In genomic region chr4:154159002-154159401, GRCm38 (mm10) we compare ENCODE assay signal across 8 mouse cellular contexts. TPM values are rescaled to one million over a fixed set of nuclear protein-coding genes. Genes with fewer than 3 reads are reported as not detected.
DNase-seq lines count a peak whose midpoint lies in the region; ATAC-seq and TF ChIP-seq lines count a peak whose summit lies in the region.

No protein-coding gene starts in this region.

- H3K4me2 ChIP-seq in heart, embryonic 11.5 days: peak overlapping the region; percentile 87
- peak overlapping the region; percentile 86 for H3K4me2 ChIP-seq in kidney, postnatal 0 days (ENCODE audit: low read length)
- H3K4me2 ChIP-seq in myocyte (ENCODE audit: low read depth): peak overlapping the region; percentile 88
- H3K4me2 ChIP-seq in stomach, embryonic 14.5 days (replicated peaks; ENCODE audit: low read depth, low read length): peak overlapping the region; percentile 82; the same call in 1 of the 2 replicates

- no peaks in the 10 kb centered on the region for H3K79me3 ChIP-seq in C2C12 (ENCODE audit: low read depth)

- peaks cover 3% of the 10 kb centered on the region; the same call in 1 of the 2 replicates for H3K4me1 ChIP-seq in embryonic fibroblast, embryonic 13.5 days (ENCODE audit: control insufficient read depth, insufficient read depth, low read length)
- H3K4me1 ChIP-seq in heart, embryonic 11.5 days (ENCODE audit: control insufficient read depth, insufficient read depth, low read length): peaks cover 15% of the 10 kb centered on the region
- H3K4me1 ChIP-seq in kidney, postnatal 0 days (replicated peaks; ENCODE audit: insufficient read depth, low read length): peaks cover 15% of the 10 kb centered on the region; the same call in 1 of the 2 replicates
- peaks cover 19% of the 10 kb centered on the region; the same call in 1 of the 2 replicates for H3K4me1 ChIP-seq in liver, adult 2 months (ENCODE audit: control insufficient read depth, insufficient read depth, low read length)
- H3K4me1 ChIP-seq in stomach, embryonic 14.5 days (ENCODE audit: control insufficient read depth, insufficient read depth, low read length): peaks cover 9% of the 10 kb centered on the region; the same call in 1 of the 2 replicates

- H3K4me3 ChIP-seq in C2C12 (ENCODE audit: insufficient read depth, poor library complexity, severe bottlenecking) (no peak overlapping the region), myocyte (peak overlapping the region; percentile 76)
- no peak overlapping the region for H3K4me3 ChIP-seq in embryonic fibroblast, embryonic 13.5 days (ENCODE audit: insufficient read depth, low read length)
- H3K4me3 ChIP-seq in heart, embryonic 11.5 days (ENCODE audit: low read depth, low read length): no peak overlapping the region
- H3K4me3 ChIP-seq in kidney, postnatal 0 days (replicated peaks; ENCODE audit: low read depth, low read length): no peak overlapping the region
- no peak overlapping the region for H3K4me3 ChIP-seq in liver, adult 2 months (ENCODE audit: insufficient read depth, low read depth, low read length)
- no peak overlapping the region for H3K4me3 ChIP-seq in stomach, embryonic 14.5 days (ENCODE audit: low read depth, low read length)

- TF ChIP-seq POLR2A in embryonic fibroblast, embryonic 13.5 days (IDR thresholded peaks at IDR 0.05; ENCODE audit: low read depth, low read length): no peak
- no peak for TF ChIP-seq POLR2A in liver, adult 2 months (IDR thresholded peaks at IDR 0.05; ENCODE audit: extremely low read depth, insufficient read depth, low read length)
- TF ChIP-seq POLR2A in myocyte (IDR thresholded peaks at IDR 0.05; ENCODE audit: insufficient read length, low read depth): no peak

- TF ChIP-seq CTCF in C2C12 (IDR thresholded peaks at IDR 0.05; ENCODE audit: control insufficient read depth, insufficient read depth, insufficient read length): peak; percentile 92
- TF ChIP-seq CTCF in embryonic fibroblast, embryonic 13.5 days (IDR thresholded peaks at IDR 0.05; ENCODE audit: borderline replicate concordance, insufficient read depth, low read length): peak; percentile 95; the same call in 1 of the 2 replicates
- TF ChIP-seq CTCF in kidney, postnatal 0 days (IDR thresholded peaks at IDR 0.05; ENCODE audit: low read depth): peak; percentile 96
- TF ChIP-seq CTCF in liver, adult 2 months (IDR thresholded peaks at IDR 0.05; ENCODE audit: low read depth, low read length): peak; percentile 95

- H3K27ac ChIP-seq in embryonic fibroblast, embryonic 13.5 days (ENCODE audit: insufficient read depth, low read length): no peak overlapping the region
- H3K27ac ChIP-seq in heart, embryonic 11.5 days (ENCODE audit: low read depth, low read length): no peak overlapping the region
- no peak overlapping the region for H3K27ac ChIP-seq in kidney, postnatal 0 days
- 0 out of 2 replicates have a peak overlapping the region, but pooled peaks have one; percentile 4 for H3K27ac ChIP-seq in liver, adult 2 months (replicated peaks; ENCODE audit: insufficient read depth, low read depth, low read length)
- no peak overlapping the region for H3K27ac ChIP-seq in stomach, embryonic 14.5 days (ENCODE audit: low read length)

- no peak overlapping the region for H3K9ac ChIP-seq in heart, embryonic 11.5 days (ENCODE audit: low read depth, low read length)
- H3K9ac ChIP-seq in kidney, postnatal 0 days (ENCODE audit: low read depth, low read length): no peak overlapping the region
- no peak overlapping the region for H3K9ac ChIP-seq in liver, adult 2 months (ENCODE audit: low read depth, low read length)
- H3K9ac ChIP-seq in stomach, embryonic 14.5 days (replicated peaks; ENCODE audit: low read depth, low read length): no peak overlapping the region

- WGBS in heart, embryonic 11.5 days (ENCODE audit: insufficient replicate concordance): 17% methylated on average over 6 of the region's 6 CpGs
- WGBS in kidney, postnatal 0 days: 22% methylated on average over 6 of the region's 6 CpGs
- WGBS in liver, adult 2 months: 23% methylated on average over 6 of the region's 6 CpGs
- 18% methylated on average over 6 of the region's 6 CpGs for WGBS in stomach, embryonic 14.5 days

- H3ac ChIP-seq in C2C12 (ENCODE audit: control insufficient read depth, insufficient read length, low read depth) (no peak overlapping the region), myocyte (ENCODE audit: control insufficient read depth, insufficient read length) (no peak overlapping the region)

- no peaks in the 10 kb centered on the region for H3K9me3 ChIP-seq in heart, embryonic 11.5 days (replicated peaks; ENCODE audit: control insufficient read depth, low read length)
- no peaks in the 10 kb centered on the region for H3K9me3 ChIP-seq in kidney, postnatal 0 days (replicated peaks; ENCODE audit: low read length)
- H3K9me3 ChIP-seq in stomach, embryonic 14.5 days (ENCODE audit: control insufficient read depth, low read depth, low read length): no peaks in the 10 kb centered on the region

- ATAC-seq in heart, embryonic 11.5 days (replicated peaks; ENCODE audit: insufficient number of reproducible peaks, low FRiP score, low TSS enrichment): no peak
- ATAC-seq in kidney, postnatal 0 days (replicated peaks; ENCODE audit: low FRiP score, low read depth): 0 out of 2 replicates have a peak, but pooled peaks have one; percentile 14
- ATAC-seq in stomach, embryonic 14.5 days (ENCODE audit: insufficient number of reproducible peaks, insufficient read depth, low FRiP score, low read depth): no peak

- peaks cover 21% of the 10 kb centered on the region for H3K36me3 ChIP-seq in C2C12 (ENCODE audit: control insufficient read depth, insufficient read depth)
- H3K36me3 ChIP-seq in heart, embryonic 11.5 days (ENCODE audit: control insufficient read depth, insufficient read depth, low read length): peaks cover 16% of the 10 kb centered on the region
- peaks cover 16% of the 10 kb centered on the region for H3K36me3 ChIP-seq in kidney, postnatal 0 days (ENCODE audit: insufficient read depth, low read length)
- H3K36me3 ChIP-seq in liver, adult 2 months (ENCODE audit: control insufficient read depth, insufficient read depth, low read length): peaks cover 5% of the 10 kb centered on the region; the same call in 1 of the 2 replicates
- no peaks in the 10 kb centered on the region for H3K36me3 ChIP-seq in myocyte (ENCODE audit: control insufficient read depth, insufficient read depth)
- H3K36me3 ChIP-seq in stomach, embryonic 14.5 days (ENCODE audit: control insufficient read depth, insufficient read depth, low read length): peaks cover 24% of the 10 kb centered on the region

- no peaks in the 10 kb centered on the region for H3K79me2 ChIP-seq in C2C12 (ENCODE audit: control insufficient read depth, insufficient read depth)
- no peaks in the 10 kb centered on the region for H3K79me2 ChIP-seq in liver, adult 2 months (ENCODE audit: control insufficient read depth, insufficient read depth, low read length)
- no peaks in the 10 kb centered on the region for H3K79me2 ChIP-seq in myocyte (ENCODE audit: control insufficient read depth, insufficient read depth)

- no peaks in the 10 kb centered on the region for H3K27me3 ChIP-seq in C2C12 (ENCODE audit: control insufficient read depth, insufficient read depth, insufficient read length)
- no peaks in the 10 kb centered on the region for H3K27me3 ChIP-seq in heart, embryonic 11.5 days (ENCODE audit: control insufficient read depth, insufficient read depth, low read length)
- H3K27me3 ChIP-seq in kidney, postnatal 0 days (ENCODE audit: insufficient read depth, low read length): no peaks in the 10 kb centered on the region
- H3K27me3 ChIP-seq in liver, adult 2 months (ENCODE audit: control insufficient read depth, insufficient read depth, low read length): no peaks in the 10 kb centered on the region
- H3K27me3 ChIP-seq in myocyte (ENCODE audit: control insufficient read depth, insufficient read depth, insufficient read length): no peaks in the 10 kb centered on the region
- H3K27me3 ChIP-seq in stomach, embryonic 14.5 days (ENCODE audit: control insufficient read depth, insufficient read depth, low read length): no peaks in the 10 kb centered on the region

- peak; percentile 65 to 72 for DNase-seq in adrenal gland, postnatal 4 days (ENCODE audit: low spot score in 2 of 2)
- DNase-seq in kidney, postnatal 0 days (ENCODE audit: low spot score): peak; percentile 86
- DNase-seq in liver, adult 2 months (ENCODE audit: extremely low read depth, low read depth, low spot score): peak; percentile 77

RNA-seq across cellular contexts. Expression of gene Tprgl, which starts 1.5 kb away (rescaled TPM):
- polyA plus RNA-seq in C2C12 (2012; fragmentation: generic; extraction: Trizol) (57.3 TPM), myocyte (2012; fragmentation: generic; extraction: Trizol) (96.8 TPM)
- total RNA-seq in adrenal gland, postnatal 4 days (2021): 100 to 1,000 TPM; 137 to 140 TPM
- 85.8 and 86.3 TPM in 2 replicates for polyA plus RNA-seq in embryonic fibroblast, embryonic 13.5 days (2011; ENCODE audit: insufficient read length, low read depth, missing spikeins)
- polyA plus RNA-seq in heart, embryonic 11.5 days (2014; fragmentation: Nextera tagmentation; extraction: Ambion mirVana): 125 and 135 TPM in 2 replicates
- 154 and 172 TPM in 2 replicates for polyA plus RNA-seq in kidney, postnatal 0 days (2015; fragmentation: Nextera tagmentation; extraction: Ambion mirVana)
- 50.9 and 56.2 TPM in 2 replicates for total RNA-seq in liver, adult 2 months (2014; rRNA removed)
- 78.7 and 79.8 TPM in 2 replicates for polyA plus RNA-seq in liver, adult 2 months (2012; rRNA removed)
- 126 and 135 TPM in 2 replicates for polyA plus RNA-seq in stomach, embryonic 14.5 days (2014; fragmentation: Nextera tagmentation; extraction: Ambion mirVana)

RNA-seq across cellular contexts. Expression of gene Megf6, which starts 11.5 kb away (rescaled TPM):
- 0.08 TPM for polyA plus RNA-seq in C2C12 (2012; fragmentation: generic; extraction: Trizol)
- total RNA-seq in adrenal gland, postnatal 4 days (2021): 10 to 100 TPM; 18.0 to 19.6 TPM
- 2.3 and 22.7 TPM in 2 replicates for polyA plus RNA-seq in embryonic fibroblast, embryonic 13.5 days (2011; ENCODE audit: insufficient read length, low read depth, missing spikeins)
- 8.6 and 8.8 TPM in 2 replicates for polyA plus RNA-seq in heart, embryonic 11.5 days (2014; fragmentation: Nextera tagmentation; extraction: Ambion mirVana)
- polyA plus RNA-seq in kidney, postnatal 0 days (2015; fragmentation: Nextera tagmentation; extraction: Ambion mirVana): 5.0 and 5.8 TPM in 2 replicates
- 0.28 and 1.1 TPM in 2 replicates for total RNA-seq in liver, adult 2 months (2014; rRNA removed)
- 0.86 and 1.4 TPM in 2 replicates for polyA plus RNA-seq in liver, adult 2 months (2012; rRNA removed)
- polyA plus RNA-seq in myocyte (2012; fragmentation: generic; extraction: Trizol): not detected
- 16.8 and 20.9 TPM in 2 replicates for polyA plus RNA-seq in stomach, embryonic 14.5 days (2014; fragmentation: Nextera tagmentation; extraction: Ambion mirVana)

RNA-seq across cellular contexts. Expression of gene Wrap73, which starts 16.8 kb away (rescaled TPM):
- polyA plus RNA-seq in C2C12 (2012; fragmentation: generic; extraction: Trizol) (21.7 TPM), myocyte (2012; fragmentation: generic; extraction: Trizol) (23.8 TPM)
- 10 to 100 TPM; 17.8 to 18.7 TPM for total RNA-seq in adrenal gland, postnatal 4 days (2021)
- 9.9 and 13.0 TPM in 2 replicates for polyA plus RNA-seq in embryonic fibroblast, embryonic 13.5 days (2011; ENCODE audit: insufficient read length, low read depth, missing spikeins)
- 22.1 and 26.5 TPM in 2 replicates for polyA plus RNA-seq in heart, embryonic 11.5 days (2014; fragmentation: Nextera tagmentation; extraction: Ambion mirVana)
- polyA plus RNA-seq in kidney, postnatal 0 days (2015; fragmentation: Nextera tagmentation; extraction: Ambion mirVana): 28.5 and 31.8 TPM in 2 replicates
- total RNA-seq in liver, adult 2 months (2014; rRNA removed): 9.3 and 10.3 TPM in 2 replicates
- polyA plus RNA-seq in liver, adult 2 months (2012; rRNA removed): 22.4 and 25.3 TPM in 2 replicates
- 39.6 and 41.4 TPM in 2 replicates for polyA plus RNA-seq in stomach, embryonic 14.5 days (2014; fragmentation: Nextera tagmentation; extraction: Ambion mirVana)

RNA-seq across cellular contexts. Expression of gene Trp73, which starts 19.0 kb away (rescaled TPM):
- 0.01 TPM for polyA plus RNA-seq in C2C12 (2012; fragmentation: generic; extraction: Trizol)
- total RNA-seq in adrenal gland, postnatal 4 days (2021): under 1 TPM in 1 of 2 experiments, not detected in 1; 0.11 TPM
- polyA plus RNA-seq in embryonic fibroblast, embryonic 13.5 days (2011; ENCODE audit: insufficient read length, low read depth, missing spikeins): not detected in 2 replicates
- polyA plus RNA-seq in heart, embryonic 11.5 days (2014; fragmentation: Nextera tagmentation; extraction: Ambion mirVana): not detected in 2 replicates
- 0.25 and 0.26 TPM in 2 replicates for polyA plus RNA-seq in kidney, postnatal 0 days (2015; fragmentation: Nextera tagmentation; extraction: Ambion mirVana)
- under 0.01 TPM in 1 of 2 replicates, not detected in the other for total RNA-seq in liver, adult 2 months (2014; rRNA removed)
- polyA plus RNA-seq in liver, adult 2 months (2012; rRNA removed): not detected in 2 replicates
- polyA plus RNA-seq in myocyte (2012; fragmentation: generic; extraction: Trizol): not detected
- 0.32 and 0.42 TPM in 2 replicates for polyA plus RNA-seq in stomach, embryonic 14.5 days (2014; fragmentation: Nextera tagmentation; extraction: Ambion mirVana)
